Mouse (Mus musculus): ENCODE results near the gene Keap1.
"Not testable (repeated sequence)": the region's sequence is repeated elsewhere in the genome, so short reads cannot be mapped to it uniquely, and the experiment has no call there.

The Keap1 gene

GRCm38 (mm10) chr9:21238733-21239464, at the start of gene Keap1:
Gene Keap1 (minus strand): TSS chr9:21239361.
- DNase-seq (ENCODE audit: extremely low read depth, insufficient read length, low spot score): peak; percentile 79

GRCm38 (mm10) chr9:21288404-21289336, 49.5 kb upstream of the Keap1 start:
- no peak for DNase-seq (ENCODE audit: extremely low read depth, insufficient read length, low spot score)

GRCm38 (mm10) chr9:21287571-21288402, 48.6 kb upstream of the Keap1 start, which contains the start of gene Kri1:
Gene Kri1 (minus strand): TSS chr9:21287969.
- DNase-seq (ENCODE audit: extremely low read depth, insufficient read length, low spot score): peak; percentile 99

- DNase-seq (ENCODE audit: extremely low read depth, insufficient read length, low spot score): no peak
Observed at GRCm38 (mm10) chr9:21286753-21287152, 47.6 kb upstream of the Keap1 start.

GRCm38 (mm10) chr9:21283994-21284393, 44.8 kb upstream of the Keap1 start:
- no peak for DNase-seq (ENCODE audit: extremely low read depth, insufficient read length, low spot score)

- no peak for DNase-seq (ENCODE audit: extremely low read depth, insufficient read length, low spot score)
Observed at GRCm38 (mm10) chr9:21283591-21283990, 44.4 kb upstream of the Keap1 start.

GRCm38 (mm10) chr9:21277776-21278175, 38.6 kb upstream of the Keap1 start:
- no peak for DNase-seq (ENCODE audit: extremely low read depth, insufficient read length, low spot score)

- no peak for DNase-seq (ENCODE audit: extremely low read depth, insufficient read length, low spot score)
Observed at GRCm38 (mm10) chr9:21276307-21276706, 37.1 kb upstream of the Keap1 start.

- no peak for DNase-seq (ENCODE audit: extremely low read depth, insufficient read length, low spot score)
Observed at GRCm38 (mm10) chr9:21275727-21276126, 36.6 kb upstream of the Keap1 start.

- DNase-seq (ENCODE audit: extremely low read depth, insufficient read length, low spot score): no peak
Observed at GRCm38 (mm10) chr9:21275013-21275710, 36.0 kb upstream of the Keap1 start.

GRCm38 (mm10) chr9:21274336-21274735, 35.2 kb upstream of the Keap1 start:
- no peak for DNase-seq (ENCODE audit: extremely low read depth, insufficient read length, low spot score)

- no peak for DNase-seq (ENCODE audit: extremely low read depth, insufficient read length, low spot score)
Observed at GRCm38 (mm10) chr9:21273520-21274228, 34.5 kb upstream of the Keap1 start.

- DNase-seq (ENCODE audit: extremely low read depth, insufficient read length, low spot score): no peak
Observed at GRCm38 (mm10) chr9:21273094-21273493, 33.9 kb upstream of the Keap1 start.

GRCm38 (mm10) chr9:21272391-21272790, 33.2 kb upstream of the Keap1 start:
- no peak for DNase-seq (ENCODE audit: extremely low read depth, insufficient read length, low spot score)

GRCm38 (mm10) chr9:21269590-21269989, 30.4 kb upstream of the Keap1 start:
- DNase-seq (ENCODE audit: extremely low read depth, insufficient read length, low spot score): not testable (repeated sequence)

GRCm38 (mm10) chr9:21268305-21268704, 29.1 kb upstream of the Keap1 start:
- no peak for DNase-seq (ENCODE audit: extremely low read depth, insufficient read length, low spot score)

GRCm38 (mm10) chr9:21266889-21267288, 27.7 kb upstream of the Keap1 start:
- no peak for DNase-seq (ENCODE audit: extremely low read depth, insufficient read length, low spot score)

- no peak for DNase-seq (ENCODE audit: extremely low read depth, insufficient read length, low spot score)
Observed at GRCm38 (mm10) chr9:21265611-21266010, 26.4 kb upstream of the Keap1 start.

- peak; percentile 96 for DNase-seq (ENCODE audit: extremely low read depth, insufficient read length, low spot score)
Observed at GRCm38 (mm10) chr9:21265000-21265561, 25.9 kb upstream of the Keap1 start, which contains the start of gene Atg4d. Gene Atg4d (plus strand): TSS chr9:21265293.

Measured in 3134 (cell line).